16 mouse cellular contexts compared by ENCODE assay signal in genomic region chr12:17538087-17538486, GRCm38 (mm10). TPM values are rescaled to one million over a fixed set of nuclear protein-coding genes. Genes with fewer than 3 reads are reported as not detected.
DNase-seq lines count a peak whose midpoint lies in the region; ATAC-seq and TF ChIP-seq lines count a peak whose summit lies in the region.
"Had no signal": no experiment of that assay in that cellular context is flagged by ENCODE, and none has a peak within 500 bp of the region (broad histone marks: within the 10 kb centered on the region; RNA-seq: fewer than 3 reads in every experiment).

No protein-coding gene starts in this region.

- no peak overlapping the region for H3K4me2 ChIP-seq in intestine, embryonic 15.5 days (replicated peaks)
- peak overlapping the region; percentile 72 for H3K4me2 ChIP-seq in liver, postnatal 0 days (ENCODE audit: low read depth, low read length)
- H3K4me2 ChIP-seq: forebrain, embryonic 15.5 days; midbrain, embryonic 12.5 days had no signal

- no peaks in the 10 kb centered on the region for H3K27me3 ChIP-seq in intestine, embryonic 15.5 days (replicated peaks)
- no peaks in the 10 kb centered on the region for H3K27me3 ChIP-seq in liver, postnatal 0 days (ENCODE audit: insufficient read depth, low read length)
- H3K27me3 ChIP-seq: forebrain, embryonic 15.5 days; midbrain, embryonic 12.5 days had no signal

- TF ChIP-seq CTCF in liver, postnatal 0 days (IDR thresholded peaks at IDR 0.05; ENCODE audit: low read depth): no peak

- ATAC-seq in intestine, embryonic 15.5 days: peak; percentile 91
- peak; percentile 97 for ATAC-seq in liver, postnatal 0 days
- no peak for ATAC-seq in inflammation-experienced regulatory T-cells, adult 6 months
- ATAC-seq: forebrain, embryonic 15.5 days; lung, postnatal 0 days had no signal

- H3K4me3 ChIP-seq in intestine, embryonic 15.5 days (replicated peaks): no peak overlapping the region
- H3K4me3 ChIP-seq in liver, postnatal 0 days (ENCODE audit: low read depth, low read length): peak overlapping the region; percentile 42
- H3K4me3 ChIP-seq: forebrain, embryonic 15.5 days; midbrain, embryonic 12.5 days had no signal

- peak; percentile 89 for DNase-seq in c-Kit-positive CD71-positive TER-119-positive erythroid progenitor cells, embryonic 14.5 days (ENCODE audit: low spot score)
- DNase-seq in liver, postnatal 0 days: peak; percentile 67
- DNase-seq in spleen, postnatal 4 days (ENCODE audit: low spot score in 2 of 2): peak; percentile 74 to 77
- no peak for DNase-seq in right cerebral cortex, postnatal 14 days
- no peak for DNase-seq in left cerebral cortex, postnatal 36 days (ENCODE audit: low spot score in 2 of 2)
- no peak for DNase-seq in ovary, postnatal 36 days (ENCODE audit: low spot score)
- DNase-seq: cerebellum, postnatal 25 days; heart, adult 11 months; kidney, postnatal 36 days; layer of hippocampus, postnatal 36 days; thymus, postnatal 36 days had no signal

- 73% methylated on average over 3 of the region's 3 CpGs for WGBS in intestine, embryonic 15.5 days
- 66% methylated on average over 3 of the region's 3 CpGs for WGBS in liver, postnatal 0 days (ENCODE audit: insufficient replicate concordance)

- intact Hi-C loops in left cerebral cortex, postnatal 36 days (cut with DNase I): no loop called here

- no peaks in the 10 kb centered on the region for H3K9me3 ChIP-seq in intestine, embryonic 15.5 days
- no peaks in the 10 kb centered on the region for H3K9me3 ChIP-seq in liver, postnatal 0 days (ENCODE audit: low read length)
- H3K9me3 ChIP-seq: forebrain, embryonic 15.5 days; midbrain, embryonic 12.5 days had no signal

- TF ChIP-seq EP300 in liver, postnatal 0 days (IDR thresholded peaks at IDR 0.05; ENCODE audit: low read depth): peak; percentile 99

- H3K27ac ChIP-seq in intestine, embryonic 15.5 days: no peak overlapping the region
- peak overlapping the region; percentile 83 for H3K27ac ChIP-seq in liver, postnatal 0 days (ENCODE audit: low read depth)
- H3K27ac ChIP-seq: forebrain, embryonic 15.5 days; midbrain, embryonic 12.5 days had no signal

- no peaks in the 10 kb centered on the region for H3K36me3 ChIP-seq in intestine, embryonic 15.5 days
- H3K36me3 ChIP-seq in liver, postnatal 0 days (replicated peaks; ENCODE audit: insufficient read depth, low read length): no peaks in the 10 kb centered on the region
- H3K36me3 ChIP-seq: forebrain, embryonic 15.5 days; midbrain, embryonic 12.5 days had no signal

- no peak overlapping the region for H3K9ac ChIP-seq in intestine, embryonic 15.5 days
- H3K9ac ChIP-seq in liver, postnatal 0 days (replicated peaks): peak overlapping the region; percentile 62
- H3K9ac ChIP-seq: forebrain, embryonic 15.5 days; midbrain, embryonic 12.5 days had no signal

- no peaks in the 10 kb centered on the region for H3K4me1 ChIP-seq in intestine, embryonic 15.5 days (replicated peaks)
- H3K4me1 ChIP-seq in liver, postnatal 0 days (ENCODE audit: insufficient read depth): peaks cover 40% of the 10 kb centered on the region
- H3K4me1 ChIP-seq: forebrain, embryonic 15.5 days; midbrain, embryonic 12.5 days had no signal

RNA-seq across cellular contexts. Expression of gene Odc1, which starts 6.5 kb away (rescaled TPM):
- 203 and 216 TPM in 2 replicates for polyA plus RNA-seq in intestine, embryonic 15.5 days (2015; fragmentation: Nextera tagmentation; extraction: Ambion mirVana)
- polyA plus RNA-seq in liver, postnatal 0 days (2015; fragmentation: Nextera tagmentation; extraction: Ambion mirVana): 158 and 161 TPM in 2 replicates
- 10 to 100 TPM; 61.0 to 62.6 TPM for total RNA-seq in left cerebral cortex, postnatal 36 days (2021)
- 10 to 100 TPM; 15.3 to 37.6 (median 24.0) TPM for polyA plus RNA-seq in inflammation-experienced regulatory T-cells, adult 6 months (2017; shearing (Covaris generic))

Comparison
In these comparisons a context has a peak if more than half of its experiments do, and no peak if none do; other contexts are left out.
1. DNase-seq: peak in c-Kit-positive CD71-positive TER-119-positive erythroid progenitor cells, embryonic 14.5 days (single experiment), liver, postnatal 0 days (single experiment) and spleen, postnatal 4 days (2 of 2); none in right cerebral cortex, postnatal 14 days (single experiment), left cerebral cortex, postnatal 36 days (0 of 2) and ovary, postnatal 36 days (single experiment).